Mouse (Mus musculus): Measurements from ENCODE around the gene Dok4. TPM values are rescaled to one million over a fixed set of nuclear protein-coding genes. Genes with fewer than 3 reads are reported as not detected.
A peak's percentile ranks its signal among the peaks of the same experiment; 100 is the strongest.
"Not testable (repeated sequence)": the region's sequence is repeated elsewhere in the genome, so short reads cannot be mapped to it uniquely, and the experiment has no call there.

The Dok4 gene
- total RNA-seq, 2 experiments from 2014 or later, result 11.0 to 12.2 TPM

DNA sequence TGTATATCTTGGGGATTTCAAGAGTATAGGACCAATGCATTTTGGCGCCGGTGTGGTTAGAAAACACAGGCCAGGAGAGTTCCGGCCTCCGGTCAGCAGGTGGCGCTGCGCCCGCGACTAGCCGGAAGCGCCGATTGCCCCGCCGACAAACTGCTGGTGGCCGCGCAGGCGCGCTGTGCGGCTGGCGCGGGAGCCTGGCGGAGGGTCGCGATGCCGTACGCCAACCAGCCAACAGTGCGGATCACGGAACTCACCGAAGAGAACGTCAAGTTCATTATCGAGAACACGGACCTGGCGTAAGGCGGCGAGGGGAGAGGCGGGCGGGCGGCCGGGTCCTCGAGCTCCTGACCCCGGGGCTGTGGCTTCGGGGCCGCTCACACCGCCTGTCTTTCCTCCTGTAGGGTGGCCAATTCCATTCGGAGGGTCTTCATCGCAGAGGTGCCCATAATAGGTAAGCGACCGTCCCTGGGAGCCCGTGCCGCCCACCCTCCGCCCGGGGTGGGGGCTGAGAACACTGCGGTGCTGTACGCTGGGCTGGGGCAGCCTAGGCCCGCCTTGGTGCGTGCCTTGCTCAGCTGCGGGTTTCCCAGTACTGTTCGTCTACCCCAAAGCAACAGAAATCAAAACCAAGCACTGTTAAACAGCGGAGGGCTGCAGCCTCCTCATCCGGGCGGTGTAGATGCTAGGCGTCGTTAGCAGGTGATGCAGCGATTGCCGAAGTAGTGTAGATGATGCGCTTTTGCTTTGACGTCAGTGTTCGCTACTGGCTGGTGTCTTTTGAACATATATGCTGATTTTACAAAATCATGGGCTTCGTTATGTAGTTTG lies 18.6 kb downstream of the Dok4 start, which contains the start of gene Polr2c:
Gene Polr2c (plus strand): TSS at position 105 of the 828 bp plus-strand sequence.
- peak; percentile 79 for ATAC-seq (replicated peaks; ENCODE audit: low FRiP score, poor library complexity, severe bottlenecking)

DNA sequence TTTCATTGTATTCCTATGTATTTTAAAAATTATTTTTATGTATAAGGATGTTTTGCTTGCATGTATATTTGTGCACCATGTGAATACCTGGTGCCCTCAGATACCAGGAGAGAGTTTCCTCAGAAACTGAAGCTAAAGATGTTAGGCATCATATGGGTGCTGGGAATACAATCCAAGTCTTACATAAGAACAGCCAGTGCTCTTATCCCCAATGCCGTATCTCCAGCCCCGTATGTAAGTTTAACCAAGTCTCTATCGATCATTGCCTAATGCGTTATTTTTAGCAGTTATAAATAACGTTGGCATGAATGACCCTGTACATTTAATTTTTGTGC lies 19.2 kb downstream of the Dok4 start:
- ATAC-seq (replicated peaks; ENCODE audit: low FRiP score, poor library complexity, severe bottlenecking), result 0 out of 2 replicates have a peak, but pooled peaks have one; percentile 3

- not testable (repeated sequence) for ATAC-seq (replicated peaks; ENCODE audit: low FRiP score, poor library complexity, severe bottlenecking)
These were observed 21.4 kb downstream of the Dok4 start for GRCm38 (mm10) chr8:94854761-94855160.

DNA sequence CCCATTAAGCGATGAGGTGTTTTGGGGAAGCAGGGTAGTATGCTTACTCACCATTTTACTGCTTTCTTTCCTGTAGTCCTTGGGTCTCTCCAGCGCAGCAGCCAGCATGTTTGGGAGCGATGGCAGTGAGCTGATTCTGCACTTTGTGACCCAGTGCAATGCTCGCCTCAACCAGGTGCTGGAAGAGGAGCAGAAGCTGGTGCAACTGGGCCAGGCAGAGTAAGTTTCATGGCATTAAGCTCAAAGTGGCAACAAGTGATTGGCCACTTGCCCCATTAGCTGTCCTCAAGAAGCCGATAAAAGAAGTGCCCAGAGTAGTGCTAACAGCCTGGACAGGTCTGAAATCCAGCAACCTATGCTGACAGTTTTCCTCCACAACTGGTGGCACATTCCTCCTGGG lies 26.1 kb downstream of the Dok4 start:
- ATAC-seq (replicated peaks; ENCODE audit: low FRiP score, poor library complexity, severe bottlenecking), result no peak

- ATAC-seq (replicated peaks; ENCODE audit: low FRiP score, poor library complexity, severe bottlenecking), result no peak
These were observed 34.9 kb downstream of the Dok4 start for GRCm38 (mm10) chr8:94841183-94841582.

- peak; percentile 65 for ATAC-seq (replicated peaks; ENCODE audit: low FRiP score, poor library complexity, severe bottlenecking)
These were observed 37.5 kb downstream of the Dok4 start for GRCm38 (mm10) chr8:94838600-94838999.

GRCm38 (mm10) chr8:94837662-94838574 lies 38.2 kb downstream of the Dok4 start, which contains the start of the genes Coq9 and Ciapin1:
Coq9 (plus strand) TSS chr8:94838321.
Ciapin1 (minus strand) TSS chr8:94838358.
- ATAC-seq (replicated peaks; ENCODE audit: low FRiP score, poor library complexity, severe bottlenecking), result peak; percentile 93

- ATAC-seq (replicated peaks; ENCODE audit: low FRiP score, poor library complexity, severe bottlenecking), result peak; percentile 15; the same call in 1 of the 2 replicates
These were observed 39.5 kb downstream of the Dok4 start for GRCm38 (mm10) chr8:94836456-94837240.

- not testable (repeated sequence) for ATAC-seq (replicated peaks; ENCODE audit: low FRiP score, poor library complexity, severe bottlenecking)
These were observed 40.4 kb downstream of the Dok4 start for GRCm38 (mm10) chr8:94835751-94836150.

DNA sequence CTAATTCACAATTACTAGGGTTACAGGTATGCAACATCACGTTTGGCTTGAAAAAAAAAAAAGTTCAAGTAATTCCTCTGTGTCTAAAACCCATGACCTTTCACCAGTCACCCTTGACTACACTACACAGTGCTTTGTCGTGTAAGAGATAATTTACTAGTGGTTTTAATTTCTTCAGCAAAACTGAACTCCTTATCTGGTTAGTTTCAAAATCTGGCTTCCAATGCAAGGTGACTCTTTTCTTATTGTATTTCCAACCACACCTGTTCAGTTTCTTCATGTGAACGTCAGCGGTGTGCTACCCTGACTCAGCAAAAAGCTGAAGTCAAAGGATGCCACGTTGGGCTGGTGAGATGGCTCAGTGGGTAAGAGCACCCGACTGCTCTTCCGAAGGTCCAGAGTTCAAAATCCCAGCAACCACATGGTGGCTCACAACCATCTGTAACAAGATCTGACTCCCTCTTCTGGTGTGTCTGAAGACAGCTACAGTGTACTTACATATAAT lies 42.2 kb downstream of the Dok4 start:
- ATAC-seq (replicated peaks; ENCODE audit: low FRiP score, poor library complexity, severe bottlenecking), result not testable (repeated sequence)

DNA sequence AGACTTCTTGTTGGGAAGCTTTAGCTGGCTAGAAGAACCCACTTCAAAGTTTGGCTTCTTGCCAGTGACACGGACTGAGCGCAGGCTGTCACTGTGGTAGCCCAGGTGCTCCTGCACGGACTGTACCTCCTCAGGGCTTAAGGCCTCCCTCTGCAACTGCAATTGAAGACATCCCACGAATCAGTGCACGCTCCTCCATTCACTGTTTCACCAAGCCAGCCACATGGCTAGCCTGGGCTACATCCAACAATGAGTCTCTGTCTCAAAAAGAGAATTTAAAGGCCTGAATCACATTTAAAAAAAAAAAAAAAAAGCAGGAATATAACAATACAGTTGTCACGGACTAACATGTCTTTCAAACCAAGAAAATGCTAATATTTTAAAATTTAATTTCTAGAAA lies 47.8 kb downstream of the Dok4 start:
- ATAC-seq (replicated peaks; ENCODE audit: low FRiP score, poor library complexity, severe bottlenecking), result no peak

DNA sequence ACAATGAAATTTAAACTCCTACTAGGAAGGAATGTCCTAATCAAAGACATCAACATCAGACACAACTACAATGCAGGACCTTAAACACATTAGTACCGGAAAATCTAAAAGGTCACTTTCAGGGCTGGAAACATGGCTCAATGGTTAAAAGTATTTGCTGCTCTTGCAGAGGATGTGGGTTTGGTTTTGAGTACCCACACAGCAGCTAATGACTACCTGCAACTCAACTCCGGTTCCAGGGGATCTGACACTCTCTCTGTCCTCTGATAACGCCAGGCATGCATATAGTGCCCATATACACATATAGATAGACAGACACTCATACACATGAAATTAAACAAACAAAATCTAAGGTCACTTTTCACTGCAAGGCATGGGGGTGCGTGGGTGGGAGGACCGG lies 49.9 kb downstream of the Dok4 start:
- ATAC-seq (replicated peaks; ENCODE audit: low FRiP score, poor library complexity, severe bottlenecking), result no peak

DNA sequence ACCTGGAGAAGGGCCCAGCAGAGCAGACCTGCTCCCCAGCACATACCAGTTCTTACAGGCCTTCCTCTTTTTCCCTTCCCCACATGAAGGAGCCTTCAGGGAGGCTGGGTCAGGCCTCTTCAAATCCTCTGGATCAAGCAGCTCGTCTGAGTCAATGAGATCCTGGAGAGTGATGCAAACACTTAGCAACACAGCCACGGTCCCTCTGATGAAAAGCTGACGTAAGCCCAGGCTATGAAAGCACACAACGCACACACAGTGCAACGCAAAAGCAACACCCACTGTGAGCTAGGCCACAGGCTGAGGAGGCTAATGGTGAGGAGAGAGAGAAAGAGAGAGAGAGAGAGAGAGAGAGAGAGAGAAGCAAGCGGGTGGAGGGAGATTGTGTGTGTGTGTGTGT lies 51.0 kb downstream of the Dok4 start:
- no peak for ATAC-seq (replicated peaks; ENCODE audit: low FRiP score, poor library complexity, severe bottlenecking)

GRCm38 (mm10) chr8:94822637-94823560 lies 53.2 kb downstream of the Dok4 start:
- ATAC-seq (replicated peaks; ENCODE audit: low FRiP score, poor library complexity, severe bottlenecking), result peak; percentile 90

DNA sequence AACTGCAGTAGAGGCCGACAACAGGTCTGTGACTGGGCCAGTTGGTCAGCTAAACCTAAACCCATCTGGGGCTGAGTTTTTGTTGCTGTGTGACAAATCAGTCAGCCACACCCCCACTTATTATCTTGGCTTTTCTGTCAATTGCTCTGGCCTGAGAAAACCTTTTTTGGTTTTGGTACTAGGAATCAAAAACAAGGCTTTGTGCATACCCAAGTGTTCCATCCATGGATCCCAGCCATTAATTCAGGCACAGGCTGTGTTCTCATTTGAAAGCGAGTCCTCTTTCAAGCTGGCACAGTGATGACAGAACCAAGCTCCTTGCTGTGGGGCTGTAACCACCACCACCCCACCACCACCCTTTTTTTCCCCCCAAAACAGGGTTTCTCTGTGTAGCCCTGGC lies 54.7 kb downstream of the Dok4 start:
- no peak for ATAC-seq (replicated peaks; ENCODE audit: low FRiP score, poor library complexity, severe bottlenecking)

DNA sequence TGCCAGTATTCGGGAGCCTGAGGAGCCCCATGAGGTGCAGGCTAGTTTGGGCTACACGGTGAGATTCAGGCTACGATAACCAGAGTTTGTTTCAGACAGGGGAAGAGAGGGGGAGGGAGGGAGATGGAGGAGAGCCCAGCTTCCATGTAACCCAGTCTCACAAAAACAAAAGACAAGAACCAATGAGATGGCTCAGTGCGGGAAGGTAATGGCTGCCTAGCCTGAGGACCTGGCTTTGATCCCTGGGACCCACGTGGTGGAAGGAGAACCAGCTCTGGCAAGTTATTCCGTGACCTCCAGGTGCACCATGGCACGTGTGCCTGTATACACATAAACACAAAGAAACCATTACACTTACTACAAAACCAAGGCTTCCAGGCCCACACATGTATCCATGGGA lies 55.6 kb downstream of the Dok4 start:
- ATAC-seq (replicated peaks; ENCODE audit: low FRiP score, poor library complexity, severe bottlenecking), result no peak

- ATAC-seq (replicated peaks; ENCODE audit: low FRiP score, poor library complexity, severe bottlenecking), result no peak
These were observed 56.4 kb downstream of the Dok4 start for GRCm38 (mm10) chr8:94819671-94820179.

GRCm38 (mm10) chr8:94817933-94818332 lies 58.2 kb downstream of the Dok4 start:
- ATAC-seq (replicated peaks; ENCODE audit: low FRiP score, poor library complexity, severe bottlenecking), result no peak
